Mouse (Mus musculus) megakaryocyte, embryonic 14.5 days (primary cell): ENCODE results near the gene Exoc3l4.

Experiments
- FLI1 ChIP-seq: IDR thresholded peaks from 2 replicates; pipeline ENCODE4 v1.6.1; 2012; ENCODE audit warnings: low read length, inconsistent platforms, mixed read lengths
- GATA1 ChIP-seq: IDR thresholded peaks from 3 replicates; pipeline ENCODE4 v1.6.1; 2012; ENCODE audit warnings: mixed read lengths, low read length, inconsistent platforms, borderline replicate concordance

- no peak for TF ChIP-seq GATA1
- no peak for TF ChIP-seq FLI1
Measured at GRCm38 (mm10) chr12:111424547-111424946, 7.7 kb downstream of the Exoc3l4 start.
